Mouse (Mus musculus) lung, postnatal 0 days (tissue): Measurements from ENCODE around the gene Aim2. TPM values are rescaled to one million over a fixed set of nuclear protein-coding genes. Genes with fewer than 3 reads are reported as not detected.

ENCODE experiments used
- ATAC-seq: fragments of 200-750 bp; cut with Nextera tagmentation; 2 replicates; pipeline ENCODE4 v1.8.0; 2017; ENCODE audit warnings: moderate library complexity
- DNase-seq: peaks from one replicate; pipeline ENCODE4 v3.0.0-alpha.2; 2016; ENCODE audit warnings: low spot score
- H3K27ac ChIP-seq: fragments of 300-500 bp; sonication (generic); 2 replicates; pipeline ENCODE4 v1.5.1; 2014; ENCODE audit warnings: antibody characterized with exemption, mild to moderate bottlenecking, low read length, mixed read lengths
- H3K27me3 ChIP-seq: fragments of 300-500 bp; sonication (generic); replicated peaks from 2 replicates; pipeline ENCODE4 v1.6.1; 2014; ENCODE audit warnings: low read length, mixed read lengths; ENCODE audit not compliant: insufficient read depth
- H3K36me3 ChIP-seq: fragments of 300-500 bp; sonication (generic); 2 replicates; pipeline ENCODE4 v1.6.1; 2014; ENCODE audit warnings: low read length, mixed read lengths; ENCODE audit not compliant: insufficient read depth
- H3K4me1 ChIP-seq: fragments of 300-500 bp; sonication (generic); 2 replicates; pipeline ENCODE4 v1.6.1; 2014; ENCODE audit warnings: antibody characterized with exemption, low read depth, low read length, mixed read lengths; ENCODE audit not compliant: insufficient read depth
- H3K4me2 ChIP-seq: fragments of 300-500 bp; sonication (generic); replicated peaks from 2 replicates; pipeline ENCODE4 v1.6.1; 2014; ENCODE audit warnings: low read depth, mild to moderate bottlenecking, low read length, moderate library complexity, mixed read lengths
- H3K4me3 ChIP-seq: fragments of 300-500 bp; sonication (generic); 2 replicates; pipeline ENCODE4 v1.5.1; 2014; ENCODE audit warnings: low read depth, low read length
- H3K9ac ChIP-seq: fragments of 300-500 bp; sonication (generic); replicated peaks from 2 replicates; pipeline ENCODE4 v1.6.1; 2014; ENCODE audit warnings: low read depth, mild to moderate bottlenecking
- H3K9me3 ChIP-seq: fragments of 300-500 bp; sonication (generic); 2 replicates; pipeline ENCODE4 v1.6.1; 2016; ENCODE audit warnings: low read length, mixed read lengths
- CTCF ChIP-seq: IDR thresholded peaks from 2 replicates; pipeline ENCODE4 v1.5.1; 2016; ENCODE audit warnings: antibody characterized with exemption, mild to moderate bottlenecking
- EP300 ChIP-seq: IDR thresholded peaks from 2 replicates; pipeline ENCODE4 v1.6.1; 2016; ENCODE audit warnings: antibody characterized with exemption, mild to moderate bottlenecking, control low read depth
- WGBS: fragments of 180-500 bp; shearing (Covaris S2); extraction: QIAGEN DNeasy Blood & Tissue Kit; methylation state at CpG from one replicate; pipeline ENCODE4 v1.1.7; 2014; 5-methylcytosine and 5-hydroxymethylcytosine counted together
- polyA plus RNA-seq: library from polyadenylated mRNA; unstranded; fragments of >200 nt; fragmentation: Nextera tagmentation; extraction: Ambion mirVana; gene quantifications from 2 replicates; pipeline ENCODE4 v1.2.1, GENCODE M21; 2015

The Aim2 gene
- polyA plus RNA-seq, 1 experiment from 2014 or later = 3.4 TPM

DNA sequence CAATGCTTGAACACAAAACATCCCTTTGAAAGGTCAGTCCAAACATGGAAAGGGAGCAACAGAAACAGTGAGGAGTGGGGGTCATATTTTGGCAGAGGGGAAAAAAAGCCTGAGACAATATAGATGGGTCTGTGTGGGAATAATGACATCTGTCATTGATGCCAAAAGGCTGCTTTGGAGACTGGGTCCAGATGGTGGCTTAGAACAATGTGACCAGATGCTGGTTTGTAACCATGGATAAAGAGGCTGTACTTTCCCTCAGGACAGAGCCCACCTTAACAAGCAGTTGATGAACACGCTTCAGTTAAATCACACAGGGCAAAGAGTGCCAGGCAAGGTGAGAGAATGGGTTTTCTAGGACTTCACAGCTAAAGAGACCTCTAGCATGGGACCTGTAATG is 8.3 kb upstream of the Aim2 start:
- Histone ChIP-seq H3K4me3 (no peak overlapping the region), H3K9ac (no peak overlapping the region), H3K9me3 (no peaks in the 10 kb centered on the region), H3K4me1 (no peaks in the 10 kb centered on the region), H3K36me3 (no peaks in the 10 kb centered on the region), H3K27me3 (no peaks in the 10 kb centered on the region), H3K27ac (no peak overlapping the region), H3K4me2 (no peak overlapping the region)
- WGBS = 83% methylated on average over 1 of the region's 1 CpGs
- ATAC-seq (no peak), DNase-seq (no peak)
- TF ChIP-seq CTCF = no peak
- no peak for TF ChIP-seq EP300

GRCm38 (mm10) chr1:173343934-173344333 is 6.7 kb upstream of the Aim2 start:
- no peak for ATAC-seq
- no peaks in the 10 kb centered on the region for H3K36me3 ChIP-seq
- no peak overlapping the region for H3K9ac ChIP-seq
- H3K27ac ChIP-seq = no peak overlapping the region
- H3K9me3 ChIP-seq = no peaks in the 10 kb centered on the region
- TF ChIP-seq EP300 (no peak), CTCF (no peak)
- H3K4me2 ChIP-seq = no peak overlapping the region
- no peaks in the 10 kb centered on the region for H3K27me3 ChIP-seq
- H3K4me1 ChIP-seq = no peaks in the 10 kb centered on the region
- DNase-seq = no peak
- 61% methylated on average over 3 of the region's 3 CpGs for WGBS
- H3K4me3 ChIP-seq = no peak overlapping the region

DNA sequence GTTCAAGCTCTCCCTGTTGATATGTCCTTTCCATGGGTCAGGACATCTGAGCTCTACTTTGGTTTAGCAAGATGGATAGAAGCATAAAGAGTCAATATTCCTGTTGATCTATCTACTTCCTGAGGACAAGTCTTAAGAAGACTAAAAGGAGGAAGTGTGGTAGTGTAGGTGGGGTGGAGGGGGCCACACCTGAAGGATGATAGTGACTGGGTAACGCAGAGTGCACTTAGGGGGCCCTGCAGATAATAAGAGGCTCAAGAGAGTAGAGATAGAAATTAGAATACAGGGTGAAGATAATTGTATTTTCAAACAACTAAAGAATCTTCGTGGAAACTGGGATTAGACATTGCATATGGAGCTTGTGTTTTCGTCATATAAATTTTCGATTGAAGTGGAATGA is 5.6 kb upstream of the Aim2 start:
- 83% methylated on average over 4 of the region's 4 CpGs for WGBS

GRCm38 (mm10) chr1:173348527-173348926 is 2.2 kb upstream of the Aim2 start:
- H3K27me3 ChIP-seq = no peaks in the 10 kb centered on the region
- no peaks in the 10 kb centered on the region for H3K4me1 ChIP-seq
- ATAC-seq (no peak), DNase-seq (no peak)
- no peak for TF ChIP-seq EP300
- no peak for TF ChIP-seq CTCF
- no peak overlapping the region for H3K27ac ChIP-seq
- H3K36me3 ChIP-seq = no peaks in the 10 kb centered on the region
- no peak overlapping the region for H3K9ac ChIP-seq
- WGBS = 20% methylated on average over 1 of the region's 1 CpGs
- no peaks in the 10 kb centered on the region for H3K9me3 ChIP-seq
- H3K4me2 ChIP-seq = no peak overlapping the region
- no peak overlapping the region for H3K4me3 ChIP-seq

More for the DNA sequence above, 5.6 kb upstream of the Aim2 start:
- H3K9me3 ChIP-seq = no peaks in the 10 kb centered on the region
- H3K36me3 ChIP-seq = no peaks in the 10 kb centered on the region
- H3K4me1 ChIP-seq = no peaks in the 10 kb centered on the region
- no peak overlapping the region for H3K9ac ChIP-seq
- no peak overlapping the region for H3K4me3 ChIP-seq
- TF ChIP-seq EP300 (no peak), CTCF (no peak)
- ATAC-seq (no peak), DNase-seq (no peak)
- no peak overlapping the region for H3K27ac ChIP-seq
- H3K27me3 ChIP-seq = no peaks in the 10 kb centered on the region
- H3K4me2 ChIP-seq = no peak overlapping the region

DNA sequence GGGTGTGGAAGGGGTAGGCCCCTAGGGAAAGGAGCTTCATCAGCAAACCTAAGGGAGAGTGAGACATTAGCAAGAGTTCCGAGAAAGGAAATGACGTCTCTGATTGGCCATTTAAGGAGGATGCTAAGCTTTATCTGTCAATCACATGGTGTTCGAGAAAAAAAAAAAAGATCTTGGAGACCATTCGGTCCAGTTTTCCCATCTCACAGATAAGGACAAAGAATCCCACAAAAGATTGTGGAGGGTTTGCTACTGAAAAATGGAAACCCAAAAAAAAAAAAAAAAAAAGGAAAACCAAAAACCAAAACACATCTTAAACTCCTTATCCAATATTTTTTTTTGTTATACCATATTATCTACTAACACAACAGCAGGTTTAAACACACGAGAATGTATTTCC is 1.5 kb upstream of the Aim2 start:
- Histone ChIP-seq H3K4me2 (no peak overlapping the region), H3K27me3 (no peaks in the 10 kb centered on the region), H3K27ac (no peak overlapping the region), H3K9me3 (no peaks in the 10 kb centered on the region), H3K9ac (no peak overlapping the region), H3K36me3 (no peaks in the 10 kb centered on the region), H3K4me1 (no peaks in the 10 kb centered on the region), H3K4me3 (no peak overlapping the region)
- ATAC-seq = no peak
- WGBS = 61% methylated on average over 5 of the region's 5 CpGs
- DNase-seq = no peak
- TF ChIP-seq EP300 (no peak), CTCF (no peak)

- no peaks in the 10 kb centered on the region for H3K27me3 ChIP-seq
- no peaks in the 10 kb centered on the region for H3K4me1 ChIP-seq
- no peak for TF ChIP-seq CTCF
- no peak for TF ChIP-seq EP300
- H3K27ac ChIP-seq = no peak overlapping the region
- ATAC-seq (peak; percentile 64), DNase-seq (peak; percentile 35)
- H3K36me3 ChIP-seq = no peaks in the 10 kb centered on the region
- no peaks in the 10 kb centered on the region for H3K9me3 ChIP-seq
- no peak overlapping the region for H3K4me3 ChIP-seq
- no peak overlapping the region for H3K9ac ChIP-seq
- WGBS = 2% methylated on average over 6 of the region's 6 CpGs
- peak overlapping the region; percentile 25; the same call in 1 of the 2 replicates for H3K4me2 ChIP-seq
Measured at GRCm38 (mm10) chr1:173349946-173350345, 733 bp upstream of the Aim2 start.

DNA sequence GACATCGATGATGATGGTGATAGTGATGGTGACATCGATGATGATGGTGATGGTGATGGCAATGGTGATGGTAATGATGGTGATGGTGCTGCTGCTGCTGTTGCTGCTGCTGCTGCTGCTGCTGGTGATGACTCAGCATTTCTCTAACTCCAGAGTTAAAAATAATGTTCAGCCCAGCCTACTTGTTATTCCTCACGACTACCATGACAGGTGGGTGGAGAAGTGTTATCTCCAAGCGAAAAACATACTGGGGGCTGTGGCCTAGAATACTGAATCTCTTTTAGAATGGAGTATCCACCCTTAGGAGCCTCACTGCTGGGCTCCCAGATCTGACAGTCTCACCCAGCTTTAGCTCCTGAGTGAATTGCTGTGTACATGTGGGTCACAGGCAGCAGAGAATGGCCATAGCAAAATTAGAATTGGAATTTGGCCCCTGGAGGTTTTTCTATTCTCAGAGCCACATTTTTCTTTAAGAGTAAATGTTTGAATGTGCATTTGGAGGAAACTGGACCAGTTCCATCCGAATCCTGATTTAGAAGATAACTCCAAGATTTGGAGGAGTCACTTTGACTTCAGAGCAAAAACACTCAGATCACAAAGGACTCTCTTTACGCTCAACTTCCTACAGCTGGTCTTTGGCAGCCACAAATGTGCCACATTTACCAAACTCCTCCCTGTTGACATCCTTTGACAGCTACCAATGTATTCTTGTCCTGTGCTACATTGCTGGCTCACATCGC is 4.6 kb downstream of the Aim2 start:
- Histone ChIP-seq H3K4me2 (no peak overlapping the region), H3K9me3 (no peaks in the 10 kb centered on the region), H3K36me3 (no peaks in the 10 kb centered on the region), H3K4me3 (no peak overlapping the region), H3K27me3 (no peaks in the 10 kb centered on the region), H3K27ac (no peak overlapping the region), H3K9ac (no peak overlapping the region), H3K4me1 (no peaks in the 10 kb centered on the region)
- DNase-seq = no peak
- no peak for ATAC-seq
- 61% methylated on average over 7 of the region's 7 CpGs for WGBS
- TF ChIP-seq EP300 (no peak), CTCF (no peak)
